Mouse (Mus musculus) liver, embryonic 14.5 days (tissue): Measurements from ENCODE around the gene Heyl.

Source experiments
- CTCF ChIP-seq: IDR thresholded peaks from 2 replicates; pipeline ENCODE4 v1.5.1; 2016; ENCODE audit warnings: antibody characterized with exemption, low read depth, control low read depth
- EP300 ChIP-seq: IDR thresholded peaks from 2 replicates; pipeline ENCODE4 v1.6.1; 2016; ENCODE audit warnings: antibody characterized with exemption, low read depth

DNA sequence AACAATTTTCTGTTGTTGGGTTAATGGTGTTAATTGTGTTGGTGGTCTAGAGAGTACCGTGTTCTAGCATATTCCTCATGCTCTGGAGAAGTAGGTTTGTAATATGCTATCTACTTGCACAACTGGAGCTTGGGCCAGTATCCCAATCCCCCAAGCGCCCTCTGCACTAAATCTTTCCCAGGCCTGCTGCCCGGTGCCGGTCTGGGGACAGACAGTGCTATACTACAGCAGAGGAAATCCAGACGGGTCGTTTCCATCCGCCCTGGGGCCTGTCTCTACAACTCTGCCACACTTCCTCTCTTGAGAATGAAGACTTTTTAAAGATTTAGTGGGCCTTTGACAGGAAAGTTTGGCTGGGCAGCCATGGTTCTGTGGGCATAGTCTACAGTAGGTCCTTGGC is 59.6 kb downstream of the Heyl start:
- TF ChIP-seq CTCF (no peak), EP300 (no peak)
